Mouse (Mus musculus) neural tube, postnatal 0 days (tissue): ENCODE data around the gene Arpc3. TPM values are rescaled to one million over a fixed set of nuclear protein-coding genes. Genes with fewer than 3 reads are reported as not detected.

ENCODE experiments used
- polyA plus RNA-seq: library from polyadenylated mRNA; unstranded; fragments of >200 nt; fragmentation: Nextera tagmentation; extraction: Ambion mirVana; gene quantifications from 2 replicates; pipeline ENCODE4 v1.2.1, GENCODE M21; 2015

Gene Arpc3
- polyA plus RNA-seq = 128 and 133 TPM in 2 replicates

GRCm38 (mm10) chr5:122391786-122392180 lies at the start of gene Arpc3:
Gene Arpc3, plus strand, starts transcription at chr5:122391878.

DNA sequence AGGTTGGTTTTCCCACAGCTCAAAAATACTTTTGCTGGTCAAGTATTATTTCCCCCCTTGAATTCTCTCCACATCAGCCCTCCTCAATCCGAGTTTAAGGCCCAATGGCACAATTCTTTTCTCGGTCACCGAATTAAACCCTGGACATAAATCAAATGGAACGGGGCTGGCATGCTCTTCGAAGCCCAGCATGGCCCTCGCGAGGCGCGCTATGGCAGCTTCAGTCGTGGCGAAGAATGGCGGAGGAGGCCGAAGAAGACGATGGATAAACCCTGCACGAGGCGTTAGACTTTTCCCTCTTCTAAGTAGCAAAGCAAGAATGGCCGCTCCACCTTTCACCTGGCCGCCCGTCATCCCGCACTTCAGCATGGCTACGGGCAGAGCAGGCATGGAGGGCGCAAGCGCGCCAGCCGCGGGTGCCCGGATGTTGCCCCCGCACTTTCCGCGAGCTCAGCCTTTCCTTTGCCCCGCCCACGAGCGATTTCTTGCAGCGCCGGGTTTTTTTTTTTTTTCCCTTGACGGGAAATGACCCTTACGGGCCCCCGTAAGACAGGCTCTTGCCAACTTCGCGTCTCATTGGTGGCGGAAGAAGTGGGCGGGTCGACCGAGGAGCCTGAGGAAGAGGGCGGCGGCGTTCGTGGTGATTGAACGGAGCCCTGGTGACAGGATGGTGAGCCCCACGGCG lies 37.7 kb upstream of the Arpc3 start, which contains the start of the genes Rad9b and Vps29:
TSS of gene Rad9b (minus strand) at position 427 of the 685 bp plus-strand sequence.
TSS of gene Vps29 (plus strand) at position 563 of the 685 bp plus-strand sequence.

GRCm38 (mm10) chr5:122371591-122372191 lies 20.0 kb upstream of the Arpc3 start, which contains the start of gene Gpn3:
Gene Gpn3, plus strand, starts transcription at chr5:122371876.

DNA sequence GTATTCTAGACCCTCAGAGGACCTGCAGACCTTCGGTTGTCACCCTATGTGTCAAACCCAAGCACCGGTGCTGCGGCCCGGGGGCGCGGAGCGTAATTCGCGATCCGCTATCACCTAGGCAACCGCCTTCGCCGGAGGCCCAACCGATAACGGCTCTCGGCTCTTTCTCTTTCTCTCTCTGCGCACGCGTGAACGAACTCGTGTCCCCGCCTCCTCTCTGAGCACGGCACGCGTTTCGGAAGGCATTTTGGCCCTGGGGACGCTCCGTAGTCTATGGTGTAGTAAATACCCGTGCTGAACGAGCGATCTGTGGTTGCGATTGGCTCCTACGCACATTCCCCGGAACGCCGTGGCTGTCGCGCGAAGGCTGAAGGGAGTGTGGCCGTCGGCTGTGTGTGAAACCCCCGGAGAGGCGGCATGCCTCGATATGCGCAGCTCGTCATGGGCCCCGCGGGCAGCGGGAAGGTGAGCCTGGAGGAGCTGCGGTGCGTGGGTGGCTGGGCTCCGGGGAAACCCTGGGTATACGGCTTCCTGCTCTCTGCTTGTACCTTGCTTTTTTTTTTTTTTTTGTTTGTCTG lies 19.4 kb upstream of the Arpc3 start, which contains the start of gene Fam216a:
TSS of gene Fam216a (minus strand) at position 173 of the 578 bp plus-strand sequence.

DNA sequence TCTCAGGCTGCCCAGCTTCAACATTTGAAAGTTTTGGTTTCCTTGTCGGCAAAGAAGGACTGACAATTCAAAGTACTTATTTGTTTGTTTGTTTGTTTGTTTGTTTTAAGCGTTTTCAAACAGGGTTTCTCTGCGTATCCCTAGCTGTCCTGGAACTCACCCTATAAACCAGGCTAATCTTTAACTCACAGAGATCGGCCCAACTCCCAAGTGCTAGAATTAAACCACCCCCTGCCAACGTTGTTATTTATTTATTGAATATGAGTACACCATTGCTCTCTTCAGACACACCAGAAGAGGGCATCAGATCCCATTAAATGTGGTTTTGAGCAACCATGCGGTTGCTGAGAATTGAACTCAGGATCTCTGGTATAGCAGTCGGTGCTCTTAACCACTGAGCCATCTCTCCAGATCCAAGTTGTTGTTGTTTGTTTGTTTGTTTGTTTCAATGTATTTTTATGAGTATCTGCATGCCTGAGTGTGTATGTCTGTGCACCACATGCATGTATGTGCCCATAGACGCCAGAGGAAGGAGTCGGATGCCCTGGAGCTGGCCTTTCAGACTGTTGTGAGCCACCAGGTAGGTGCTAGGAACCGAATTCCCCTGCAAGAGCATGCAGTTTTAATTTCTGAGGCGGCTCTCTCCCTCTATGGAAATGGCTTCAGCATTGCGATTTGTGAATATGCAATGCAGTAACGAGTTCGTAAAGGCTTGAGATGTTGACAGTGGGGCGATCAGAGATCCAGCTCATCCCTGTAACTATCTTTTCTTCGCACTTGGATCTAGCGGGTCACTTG lies 29.8 kb downstream of the Arpc3 start, which contains the start of gene Anapc7:
TSS of gene Anapc7 (plus strand) at position 423 of the 798 bp plus-strand sequence.

Other genes starting within 250 kb of the Arpc3 start
- 168 and 178 TPM in 2 replicates for gene Ppp1cc, start 233.6 kb upstream of the Arpc3 start, polyA plus RNA-seq
- gene Hvcn1, start 185.1 kb upstream of the Arpc3 start, polyA plus RNA-seq = 0.79 and 1.2 TPM in 2 replicates
- gene Tctn1, start 127.4 kb upstream of the Arpc3 start, polyA plus RNA-seq = 4.8 and 6.6 TPM in 2 replicates
- 10.6 and 12.1 TPM in 2 replicates for gene Pptc7, start 107.5 kb upstream of the Arpc3 start, polyA plus RNA-seq
- 14.6 and 19.7 TPM in 2 replicates for gene Rad9b, start 37.6 kb upstream of the Arpc3 start, polyA plus RNA-seq
- gene Vps29, start 37.5 kb upstream of the Arpc3 start, polyA plus RNA-seq = 351 and 379 TPM in 2 replicates
- 43.7 and 48.2 TPM in 2 replicates for gene Gpn3, start 20.0 kb upstream of the Arpc3 start, polyA plus RNA-seq
- 146 and 148 TPM in 2 replicates for gene Fam216a, start 19.5 kb upstream of the Arpc3 start, polyA plus RNA-seq
- gene Anapc7, start 29.8 kb downstream of the Arpc3 start, polyA plus RNA-seq = 40.1 and 44.5 TPM in 2 replicates
- gene Atp2a2, start 110.3 kb downstream of the Arpc3 start, polyA plus RNA-seq = 66.1 and 68.0 TPM in 2 replicates
- gene Ift81, start 222.6 kb downstream of the Arpc3 start, polyA plus RNA-seq = 59.2 and 63.2 TPM in 2 replicates